Mouse (Mus musculus) neural tube, embryonic 13.5 days (tissue): ENCODE measurements around the gene Rbms1. TPM values are rescaled to one million over a fixed set of nuclear protein-coding genes. Genes with fewer than 3 reads are reported as not detected.

Experiments
- ATAC-seq: fragments of 200-750 bp; cut with Nextera tagmentation; 2 replicates; pipeline ENCODE4 v1.8.0; 2017; ENCODE audit warnings: low read depth, mild to moderate bottlenecking, moderate TSS enrichment, moderate library complexity
- H3K27ac ChIP-seq: fragments of 300-500 bp; sonication (generic); replicated peaks from 2 replicates; pipeline ENCODE4 v1.5.1; 2015; ENCODE audit warnings: moderate library complexity, mild to moderate bottlenecking, inconsistent platforms
- H3K27me3 ChIP-seq: fragments of 300-500 bp; sonication (generic); 2 replicates; pipeline ENCODE4 v1.6.1; 2015; ENCODE audit warnings: mild to moderate bottlenecking, inconsistent platforms
- H3K36me3 ChIP-seq: fragments of 300-500 bp; sonication (generic); 2 replicates; pipeline ENCODE4 v1.6.1; 2015; ENCODE audit warnings: mild to moderate bottlenecking, inconsistent platforms
- H3K4me1 ChIP-seq: fragments of 300-500 bp; sonication (generic); replicated peaks from 2 replicates; pipeline ENCODE4 v1.6.1; 2015; ENCODE audit warnings: inconsistent platforms
- H3K4me2 ChIP-seq: fragments of 300-500 bp; sonication (generic); 2 replicates; pipeline ENCODE4 v1.6.1; 2015; ENCODE audit warnings: inconsistent platforms, mild to moderate bottlenecking, moderate library complexity
- H3K4me3 ChIP-seq: fragments of 300-500 bp; sonication (generic); 2 replicates; pipeline ENCODE4 v1.5.1; 2015; ENCODE audit warnings: mild to moderate bottlenecking, inconsistent platforms
- H3K9ac ChIP-seq: fragments of 300-500 bp; sonication (generic); 2 replicates; pipeline ENCODE4 v1.6.1; 2015; ENCODE audit warnings: moderate library complexity, mild to moderate bottlenecking, inconsistent platforms
- H3K9me3 ChIP-seq: fragments of 300-500 bp; sonication (generic); 2 replicates; pipeline ENCODE4 v1.6.1; 2016; ENCODE audit warnings: inconsistent platforms
- WGBS: fragments of 180-500 bp; shearing (Covaris S2); methylation state at CpG from one replicate; pipeline ENCODE4 v1.1.7; 2015; 5-methylcytosine and 5-hydroxymethylcytosine counted together
- polyA plus RNA-seq: library from polyadenylated mRNA; unstranded; fragments of >200 nt; fragmentation: Nextera tagmentation; extraction: Ambion mirVana; gene quantifications from 2 replicates; pipeline ENCODE4 v1.2.1, GENCODE M21; 2015

Gene Rbms1
- polyA plus RNA-seq, 1 experiment from 2014 or later: 72.0 TPM

- H3K36me3 ChIP-seq: peaks cover 20% of the 10 kb centered on the region
- no peak overlapping the region for H3K4me3 ChIP-seq
- H3K4me2 ChIP-seq: no peak overlapping the region
- WGBS: 91% methylated on average over 9 of the region's 9 CpGs
- no peak overlapping the region for H3K27ac ChIP-seq
- H3K9ac ChIP-seq: no peak overlapping the region
- H3K4me1 ChIP-seq: no peaks in the 10 kb centered on the region
- no peaks in the 10 kb centered on the region for H3K9me3 ChIP-seq
- H3K27me3 ChIP-seq: no peaks in the 10 kb centered on the region
- ATAC-seq: no peak
These were observed 211.7 kb downstream of the Rbms1 start for GRCm38 (mm10) chr2:60751274-60751673.

- no peak overlapping the region for H3K9ac ChIP-seq
- WGBS: 91% methylated on average over 3 of the region's 3 CpGs
These were observed 212.4 kb downstream of the Rbms1 start for GRCm38 (mm10) chr2:60750591-60750990.

GRCm38 (mm10) chr2:60748585-60748984 is 214.4 kb downstream of the Rbms1 start:
- H3K27me3 ChIP-seq: no peaks in the 10 kb centered on the region
- WGBS: 92% methylated on average over 1 of the region's 1 CpGs
- no peaks in the 10 kb centered on the region for H3K4me1 ChIP-seq
- ATAC-seq: no peak
- H3K9me3 ChIP-seq: no peaks in the 10 kb centered on the region
- H3K9ac ChIP-seq: no peak overlapping the region
- no peak overlapping the region for H3K27ac ChIP-seq
- no peaks in the 10 kb centered on the region for H3K36me3 ChIP-seq
- no peak overlapping the region for H3K4me2 ChIP-seq
- no peak overlapping the region for H3K4me3 ChIP-seq

More at GRCm38 (mm10) chr2:60750591-60750990, 212.4 kb downstream of the Rbms1 start:
- Histone ChIP-seq H3K4me2 (no peak overlapping the region), H3K4me1 (no peaks in the 10 kb centered on the region), H3K36me3 (peaks cover 14% of the 10 kb centered on the region), H3K27ac (no peak overlapping the region), H3K27me3 (no peaks in the 10 kb centered on the region), H3K4me3 (no peak overlapping the region), H3K9me3 (no peaks in the 10 kb centered on the region)
- no peak for ATAC-seq

GRCm38 (mm10) chr2:60747590-60747989 is 215.4 kb downstream of the Rbms1 start:
- 86% methylated on average over 3 of the region's 3 CpGs for WGBS
- H3K4me3 ChIP-seq: no peak overlapping the region
- no peak overlapping the region for H3K4me2 ChIP-seq
- no peak overlapping the region for H3K9ac ChIP-seq
- H3K27ac ChIP-seq: no peak overlapping the region
- H3K9me3 ChIP-seq: no peaks in the 10 kb centered on the region
- H3K4me1 ChIP-seq: no peaks in the 10 kb centered on the region
- ATAC-seq: no peak
- H3K36me3 ChIP-seq: no peaks in the 10 kb centered on the region
- no peaks in the 10 kb centered on the region for H3K27me3 ChIP-seq

- no peak for ATAC-seq
- H3K4me3 ChIP-seq: no peak overlapping the region
- no peaks in the 10 kb centered on the region for H3K4me1 ChIP-seq
- no peaks in the 10 kb centered on the region for H3K9me3 ChIP-seq
- no peaks in the 10 kb centered on the region for H3K36me3 ChIP-seq
- no peaks in the 10 kb centered on the region for H3K27me3 ChIP-seq
- no peak overlapping the region for H3K27ac ChIP-seq
- H3K9ac ChIP-seq: no peak overlapping the region
- no peak overlapping the region for H3K4me2 ChIP-seq
- WGBS: 69% methylated on average over 3 of the region's 3 CpGs
These were observed 218.3 kb downstream of the Rbms1 start for GRCm38 (mm10) chr2:60744674-60745073.

- Histone ChIP-seq H3K9me3 (no peaks in the 10 kb centered on the region), H3K4me3 (no peak overlapping the region), H3K4me2 (no peak overlapping the region), H3K9ac (no peak overlapping the region), H3K4me1 (no peaks in the 10 kb centered on the region), H3K27ac (no peak overlapping the region), H3K36me3 (no peaks in the 10 kb centered on the region), H3K27me3 (no peaks in the 10 kb centered on the region)
- 74% methylated on average over 10 of the region's 10 CpGs for WGBS
- ATAC-seq: no peak
These were observed 223.4 kb downstream of the Rbms1 start for GRCm38 (mm10) chr2:60739389-60740137.

GRCm38 (mm10) chr2:60730929-60731328 is 232.1 kb downstream of the Rbms1 start:
- Histone ChIP-seq H3K27ac (no peak overlapping the region), H3K4me2 (no peak overlapping the region), H3K9ac (no peak overlapping the region), H3K4me1 (0 out of 2 replicates have a peak, but pooled peaks cover 9% of the 10 kb centered on the region), H3K36me3 (no peaks in the 10 kb centered on the region), H3K27me3 (no peaks in the 10 kb centered on the region), H3K9me3 (no peaks in the 10 kb centered on the region), H3K4me3 (no peak overlapping the region)
- ATAC-seq: no peak
- WGBS: 55% methylated on average over 6 of the region's 6 CpGs

- ATAC-seq: no peak
- H3K4me2 ChIP-seq: no peak overlapping the region
- H3K9me3 ChIP-seq: no peaks in the 10 kb centered on the region
- no peak overlapping the region for H3K4me3 ChIP-seq
- H3K9ac ChIP-seq: no peak overlapping the region
- no peak overlapping the region for H3K27ac ChIP-seq
- H3K36me3 ChIP-seq: no peaks in the 10 kb centered on the region
- no peaks in the 10 kb centered on the region for H3K27me3 ChIP-seq
- WGBS: 16% methylated on average over 3 of the region's 3 CpGs
- H3K4me1 ChIP-seq: 0 out of 2 replicates have a peak, but pooled peaks cover 9% of the 10 kb centered on the region
These were observed 233.0 kb downstream of the Rbms1 start for GRCm38 (mm10) chr2:60730024-60730423.

- no peak for ATAC-seq
- H3K4me1 ChIP-seq: 0 out of 2 replicates have a peak, but pooled peaks cover 9% of the 10 kb centered on the region
- no peak overlapping the region for H3K4me2 ChIP-seq
- no peak overlapping the region for H3K27ac ChIP-seq
- no peaks in the 10 kb centered on the region for H3K36me3 ChIP-seq
- no peak overlapping the region for H3K9ac ChIP-seq
- H3K27me3 ChIP-seq: no peaks in the 10 kb centered on the region
- no peaks in the 10 kb centered on the region for H3K9me3 ChIP-seq
- H3K4me3 ChIP-seq: no peak overlapping the region
- WGBS: 64% methylated on average over 10 of the region's 10 CpGs
These were observed 233.9 kb downstream of the Rbms1 start for GRCm38 (mm10) chr2:60728902-60729585.

- no peak overlapping the region for H3K27ac ChIP-seq
- no peak overlapping the region for H3K4me3 ChIP-seq
- no peak for ATAC-seq
- H3K9ac ChIP-seq: no peak overlapping the region
- no peaks in the 10 kb centered on the region for H3K36me3 ChIP-seq
- H3K9me3 ChIP-seq: no peaks in the 10 kb centered on the region
- 77% methylated on average over 2 of the region's 2 CpGs for WGBS
- H3K4me1 ChIP-seq: peaks cover 14% of the 10 kb centered on the region
- no peaks in the 10 kb centered on the region for H3K27me3 ChIP-seq
- no peak overlapping the region for H3K4me2 ChIP-seq
These were observed 238.3 kb downstream of the Rbms1 start for GRCm38 (mm10) chr2:60724660-60725059.

- peaks cover 10% of the 10 kb centered on the region for H3K4me1 ChIP-seq
- no peaks in the 10 kb centered on the region for H3K9me3 ChIP-seq
- H3K27ac ChIP-seq: no peak overlapping the region
- no peak overlapping the region for H3K4me2 ChIP-seq
- H3K36me3 ChIP-seq: no peaks in the 10 kb centered on the region
- WGBS: 85% methylated on average over 3 of the region's 3 CpGs
- H3K27me3 ChIP-seq: no peaks in the 10 kb centered on the region; the same call in 1 of the 2 replicates
- H3K9ac ChIP-seq: no peak overlapping the region
- ATAC-seq: no peak
- no peak overlapping the region for H3K4me3 ChIP-seq
These were observed 240.0 kb downstream of the Rbms1 start for GRCm38 (mm10) chr2:60722967-60723366.

- H3K4me2 ChIP-seq: 0 out of 2 replicates have a peak within 1 kb of the TSS, but pooled peaks have one; percentile 16
These were observed 240.5 kb downstream of the Rbms1 start, which contains the start of gene Itgb6 for GRCm38 (mm10) chr2:60722514-60722913. Itgb6 (minus strand) TSS chr2:60722643.

More at GRCm38 (mm10) chr2:60722514-60722913, 240.5 kb downstream of the Rbms1 start, which contains the start of gene Itgb6:
- H3K9ac ChIP-seq: no peak within 1 kb of the TSS
- ATAC-seq: no peak
- no peaks in the 10 kb centered on the region; the same call in 1 of the 2 replicates for H3K27me3 ChIP-seq
- no peaks in the 10 kb centered on the region for H3K36me3 ChIP-seq
- no peak within 1 kb of the TSS for H3K4me3 ChIP-seq
- peaks cover 10% of the 10 kb centered on the region for H3K4me1 ChIP-seq
- H3K9me3 ChIP-seq: no peaks in the 10 kb centered on the region
- WGBS: 57% methylated on average over 14 of the region's 14 CpGs
- no peak within 1 kb of the TSS for H3K27ac ChIP-seq
